Mouse (Mus musculus) cerebellum, adult 18-20 months (tissue): ENCODE results near the gene Gm10352.
"Not testable (repeated sequence)": the region's sequence is repeated elsewhere in the genome, so short reads cannot be mapped to it uniquely, and the experiment has no call there.

Experiments
- DNase-seq, 2 experiments: peaks; one replicate each; pipeline ENCODE4 v3.0.0; 2021

Gm10352 gene

DNA sequence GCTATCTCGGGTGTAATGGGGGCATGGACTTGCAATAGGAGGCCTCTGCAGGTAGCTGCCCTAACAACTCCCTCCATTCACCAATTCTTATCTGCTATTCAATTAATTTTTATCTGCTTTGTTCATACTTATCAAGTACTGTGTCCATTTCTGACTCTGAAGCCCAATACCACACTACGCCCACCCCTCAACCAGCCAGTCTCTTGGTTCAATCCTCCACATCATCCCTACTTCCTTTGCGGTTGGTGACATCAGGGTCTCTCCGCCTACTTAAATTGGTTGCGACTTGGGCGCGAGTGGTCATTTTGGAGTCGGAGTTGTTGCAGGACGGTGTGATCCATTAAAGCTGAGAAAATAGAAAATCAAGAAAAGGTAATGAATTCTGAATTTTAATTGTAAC is at the start of gene Gm10352:
Gene Gm10352, plus strand, starts transcription at position 301 of the 400 bp plus-strand sequence.
- not testable (repeated sequence) for DNase-seq

DNA sequence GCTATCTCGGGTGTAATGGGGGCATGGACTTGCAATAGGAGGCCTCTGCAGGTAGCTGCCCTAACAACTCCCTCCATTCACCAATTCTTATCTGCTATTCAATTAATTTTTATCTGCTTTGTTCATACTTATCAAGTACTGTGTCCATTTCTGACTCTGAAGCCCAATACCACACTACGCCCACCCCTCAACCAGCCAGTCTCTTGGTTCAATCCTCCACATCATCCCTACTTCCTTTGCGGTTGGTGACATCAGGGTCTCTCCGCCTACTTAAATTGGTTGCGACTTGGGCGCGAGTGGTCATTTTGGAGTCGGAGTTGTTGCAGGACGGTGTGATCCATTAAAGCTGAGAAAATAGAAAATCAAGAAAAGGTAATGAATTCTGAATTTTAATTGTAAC is 31.5 kb downstream of the Gm10352 start, which contains the start of gene Gm29289:
Gene Gm29289, plus strand, starts transcription at position 301 of the 400 bp plus-strand sequence.
- DNase-seq, result not testable (repeated sequence)
